13 mouse cellular contexts compared by ENCODE assay signal in the genomic region with DNA sequence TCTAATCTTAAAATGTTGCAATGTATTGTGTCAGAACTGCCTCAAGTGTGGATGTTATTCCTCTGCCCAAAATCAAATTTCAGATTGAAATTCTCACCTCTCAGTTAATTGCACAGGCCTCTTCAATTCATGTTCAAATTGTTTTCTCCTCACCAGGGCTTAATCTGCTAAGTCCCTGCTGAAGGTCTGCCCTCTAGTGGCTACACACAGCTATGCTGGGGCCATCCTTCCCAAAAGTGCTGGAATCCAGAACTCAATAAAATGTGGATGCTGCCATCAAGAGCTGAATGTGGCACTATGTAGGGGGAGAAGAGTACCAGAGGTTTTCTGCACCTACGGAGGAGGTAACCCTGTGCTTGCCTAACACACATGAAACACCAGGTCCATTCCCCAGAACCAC. TPM values are rescaled to one million over a fixed set of nuclear protein-coding genes. Genes with fewer than 3 reads are reported as not detected.
DNase-seq lines count a peak whose midpoint lies in the region; ATAC-seq and TF ChIP-seq lines count a peak whose summit lies in the region.
"Had no signal": no experiment of that assay in that cellular context is flagged by ENCODE, and none has a peak within 500 bp of the region (broad histone marks: within the 10 kb centered on the region; RNA-seq: fewer than 3 reads in every experiment).

No protein-coding gene starts in this region.

- no peaks in the 10 kb centered on the region for H3K9me3 ChIP-seq in forebrain, embryonic 14.5 days (replicated peaks; ENCODE audit: control insufficient read depth, low read length)
- H3K9me3 ChIP-seq in forebrain, embryonic 16.5 days (ENCODE audit: control insufficient read depth, low read length): no peaks in the 10 kb centered on the region
- no peaks in the 10 kb centered on the region; the same call in 1 of the 2 replicates for H3K9me3 ChIP-seq in ES-Bruce4 (replicated peaks; ENCODE audit: control insufficient read depth, insufficient read depth, low read length, poor library complexity, severe bottlenecking)

- TF ChIP-seq CTCF in left cerebral cortex, adult 2 months (IDR thresholded peaks at IDR 0.05): peak; percentile 65
- TF ChIP-seq CTCF in ES-Bruce4 (IDR thresholded peaks at IDR 0.05; ENCODE audit: low read depth, low read length): peak; percentile 73
- TF ChIP-seq CTCF in brain, embryonic 14.5 days (IDR thresholded peaks at IDR 0.05; ENCODE audit: borderline replicate concordance, extremely low read depth, insufficient read depth, insufficient read length): peak; percentile 33; the same call in 1 of the 2 replicates

- DNase-seq in forebrain, embryonic 14.5 days (ENCODE audit: low spot score): peak; percentile 9
- DNase-seq in left cerebral cortex, adult 2 months (ENCODE audit: extremely low spot score in 1 of 2, low spot score in 2 of 2): peak in 1 of 2 experiments; percentile 20
- DNase-seq in left cerebral cortex, postnatal 4 days: no peak
- peak; percentile 1 for DNase-seq in brain, embryonic 14.5 days (ENCODE audit: low read depth)
- DNase-seq in spleen, postnatal 36 days (ENCODE audit: low spot score in 2 of 2): no peak
- DNase-seq in natural killer cell, adult 2 months (ENCODE audit: low spot score in 2 of 2): no peak
- DNase-seq: cerebellum, postnatal 36 days; gastrocnemius, postnatal 10 days had no signal

- no peak for ATAC-seq in forebrain, embryonic 14.5 days
- no peak for ATAC-seq in forebrain, embryonic 16.5 days

- H3K4me3 ChIP-seq in forebrain, embryonic 14.5 days (ENCODE audit: low read depth, low read length): no peak overlapping the region
- no peak overlapping the region for H3K4me3 ChIP-seq in forebrain, embryonic 16.5 days (replicated peaks; ENCODE audit: low read length)
- H3K4me3 ChIP-seq in left cerebral cortex, adult 2 months: no peak overlapping the region
- H3K4me3 ChIP-seq in ES-Bruce4 (ENCODE audit: low read depth, low read length): no peak overlapping the region

- H3K9ac ChIP-seq in forebrain, embryonic 14.5 days (ENCODE audit: low read length): no peak overlapping the region
- H3K9ac ChIP-seq in forebrain, embryonic 16.5 days (replicated peaks; ENCODE audit: low read depth, low read length): no peak overlapping the region
- no peak overlapping the region for H3K9ac ChIP-seq in ES-Bruce4 (ENCODE audit: low read depth, poor library complexity, severe bottlenecking)

- TF ChIP-seq POLR2A in ES-Bruce4 (IDR thresholded peaks at IDR 0.05; ENCODE audit: insufficient read depth, low read length): no peak
- TF ChIP-seq POLR2A in brain, embryonic 14.5 days (IDR thresholded peaks at IDR 0.05; ENCODE audit: borderline replicate concordance, extremely low read depth, insufficient read depth, insufficient read length, poor library complexity, severe bottlenecking): no peak

- intact Hi-C loops in left cerebral cortex, adult 2 months (cut with DNase I): no loop called here
- intact Hi-C loops in left cerebral cortex, postnatal 4 days (cut with DNase I): no loop called here

- WGBS in forebrain, embryonic 14.5 days: 28% methylated on average over 1 of the region's 1 CpGs
- WGBS in forebrain, embryonic 16.5 days: 57% methylated on average over 1 of the region's 1 CpGs

- H3K27me3 ChIP-seq in forebrain, embryonic 14.5 days (replicated peaks; ENCODE audit: control insufficient read depth, insufficient read depth, low read length): no peaks in the 10 kb centered on the region
- H3K27me3 ChIP-seq in forebrain, embryonic 16.5 days (replicated peaks; ENCODE audit: control insufficient read depth, insufficient read depth, low read length): no peaks in the 10 kb centered on the region
- H3K27me3 ChIP-seq in ES-Bruce4 (ENCODE audit: control insufficient read depth, insufficient read depth, low read length, poor library complexity, severe bottlenecking): no peaks in the 10 kb centered on the region

- no peak for TF ChIP-seq EP300 in ES-Bruce4 (IDR thresholded peaks at IDR 0.05; ENCODE audit: insufficient read depth, low read depth, low read length)

- H3K36me3 ChIP-seq in forebrain, embryonic 14.5 days (ENCODE audit: control insufficient read depth, insufficient read depth, low read length): no peaks in the 10 kb centered on the region
- H3K36me3 ChIP-seq in forebrain, embryonic 16.5 days (ENCODE audit: control insufficient read depth, insufficient read depth): no peaks in the 10 kb centered on the region
- H3K36me3 ChIP-seq in ES-Bruce4 (ENCODE audit: control insufficient read depth, insufficient read depth, low read length, poor library complexity, severe bottlenecking): no peaks in the 10 kb centered on the region

- no peaks in the 10 kb centered on the region for H3K4me1 ChIP-seq in forebrain, embryonic 14.5 days (ENCODE audit: control insufficient read depth, insufficient read depth, low read length)
- no peaks in the 10 kb centered on the region for H3K4me1 ChIP-seq in forebrain, embryonic 16.5 days (replicated peaks; ENCODE audit: control insufficient read depth, insufficient read depth, low read length)
- H3K4me1 ChIP-seq in ES-Bruce4 (ENCODE audit: control insufficient read depth, insufficient read depth, low read length): no peaks in the 10 kb centered on the region

- H3K4me2 ChIP-seq in forebrain, embryonic 14.5 days (ENCODE audit: low read length): no peak overlapping the region
- no peak overlapping the region for H3K4me2 ChIP-seq in forebrain, embryonic 16.5 days (ENCODE audit: low read length)

- no peak overlapping the region for H3K27ac ChIP-seq in forebrain, embryonic 14.5 days (ENCODE audit: low read depth, low read length)
- H3K27ac ChIP-seq in forebrain, embryonic 16.5 days (ENCODE audit: low read length): no peak overlapping the region
- no peak overlapping the region for H3K27ac ChIP-seq in left cerebral cortex, adult 2 months
- no peak overlapping the region for H3K27ac ChIP-seq in ES-Bruce4 (ENCODE audit: insufficient read depth, low read length)

RNA-seq across cellular contexts. Expression of a gene that starts 41.2 kb away (rescaled TPM):
- not detected in 2 replicates for polyA plus RNA-seq in forebrain, embryonic 14.5 days (2014; fragmentation: Nextera tagmentation; extraction: Ambion mirVana)
- polyA plus RNA-seq in forebrain, embryonic 16.5 days (2015; fragmentation: Nextera tagmentation; extraction: Ambion mirVana): not detected in 2 replicates
- total RNA-seq in left cerebral cortex, adult 2 months (2021): not detected
- total RNA-seq in left cerebral cortex, postnatal 4 days (2021): not detected
- not detected in 2 replicates for polyA plus RNA-seq in ES-Bruce4 (2011; ENCODE audit: insufficient read depth, insufficient read length, low read depth, missing spikeins)
- polyA plus RNA-seq in brain, embryonic 14.5 days (2012; rRNA removed): not detected in 2 replicates
- total RNA-seq: gastrocnemius, postnatal 10 days; monocyte, adult 5-6 weeks had no signal
- polyA plus RNA-seq: intestine, embryonic 14.5 days; limb, embryonic 14.5 days had no signal

Comparison
In these comparisons a context has a peak if more than half of its experiments do, and no peak if none do; other contexts are left out.
1. DNase-seq: peak in forebrain, embryonic 14.5 days (single experiment) and brain, embryonic 14.5 days (single experiment); none in left cerebral cortex, postnatal 4 days (single experiment), spleen, postnatal 36 days (0 of 2) and natural killer cell, adult 2 months (0 of 2).
2. Peak in every context shown above with its lines, with median percentiles within 50 percentile points of each other: CTCF ChIP-seq.